Mouse (Mus musculus) urinary bladder, adult 18-20 months (tissue): ENCODE data around the gene Mst1.
A peak's percentile ranks its signal among the peaks of the same experiment; 100 is the strongest.

Experiments used
- DNase-seq, 2 experiments: peaks; one replicate each; pipeline ENCODE4 v3.0.0; 2022; ENCODE audit warnings: low spot score in 2 of 2, mixed read lengths in 2 of 2

Gene Mst1

GRCm38 (mm10) chr9:108056361-108057261 is 23.6 kb upstream of the Mst1 start:
- no peak for DNase-seq

- DNase-seq: no peak
These were observed 23.0 kb upstream of the Mst1 start for GRCm38 (mm10) chr9:108057262-108057562.

- DNase-seq: no peak
These were observed 21.9 kb upstream of the Mst1 start for GRCm38 (mm10) chr9:108058291-108058690.

GRCm38 (mm10) chr9:108062142-108062541 is 18.1 kb upstream of the Mst1 start:
- DNase-seq: no peak

GRCm38 (mm10) chr9:108063361-108063760 is 16.9 kb upstream of the Mst1 start:
- DNase-seq: no peak

- peak in 1 of 2 experiments; percentile 51 for DNase-seq
These were observed 14.7 kb upstream of the Mst1 start for GRCm38 (mm10) chr9:108065491-108066011.

GRCm38 (mm10) chr9:108067199-108067598 is 13.0 kb upstream of the Mst1 start:
- no peak for DNase-seq

- DNase-seq: peak; percentile 68 to 74
These were observed 12.3 kb upstream of the Mst1 start for GRCm38 (mm10) chr9:108067900-108068299.

- no peak for DNase-seq
These were observed 11.2 kb upstream of the Mst1 start for GRCm38 (mm10) chr9:108069007-108069406.

- no peak for DNase-seq
These were observed 10.7 kb upstream of the Mst1 start for GRCm38 (mm10) chr9:108069529-108069928.

- DNase-seq: no peak
These were observed 8.4 kb upstream of the Mst1 start for GRCm38 (mm10) chr9:108071801-108072200.

- DNase-seq: no peak
These were observed 7.7 kb upstream of the Mst1 start for GRCm38 (mm10) chr9:108072481-108072924.

GRCm38 (mm10) chr9:108073141-108073930 is 6.9 kb upstream of the Mst1 start:
- DNase-seq: no peak

- no peak for DNase-seq
These were observed 2.3 kb downstream of the Mst1 start for GRCm38 (mm10) chr9:108082549-108082948.

GRCm38 (mm10) chr9:108082988-108083431 is 2.8 kb downstream of the Mst1 start, which contains the start of gene Rnf123:
TSS of gene Rnf123 (minus strand) at chr9:108083346.
- no peak for DNase-seq

GRCm38 (mm10) chr9:108083561-108083960 is 3.3 kb downstream of the Mst1 start:
- no peak for DNase-seq

- no peak for DNase-seq
These were observed 5.0 kb downstream of the Mst1 start for GRCm38 (mm10) chr9:108085261-108085660.

GRCm38 (mm10) chr9:108090611-108091120 is 10.4 kb downstream of the Mst1 start:
- DNase-seq: no peak

GRCm38 (mm10) chr9:108093586-108093985 is 13.3 kb downstream of the Mst1 start:
- no peak for DNase-seq

GRCm38 (mm10) chr9:108094184-108094941 is 14.1 kb downstream of the Mst1 start, which contains the start of gene Apeh:
TSS of gene Apeh (minus strand) at chr9:108094606.
- peak; percentile 92 to 96 for DNase-seq

GRCm38 (mm10) chr9:108094998-108095411 is 14.8 kb downstream of the Mst1 start:
- peak in 1 of 2 experiments; percentile 62 for DNase-seq
